Mouse (Mus musculus) bone marrow macrophage, adult 2 months (primary cell): ENCODE data around the gene Lrrk1. TPM values are rescaled to one million over a fixed set of nuclear protein-coding genes. Genes with fewer than 3 reads are reported as not detected.

Experiments
- H3K27ac ChIP-seq: 2 replicates; pipeline ENCODE4 v1.5.1; 2012; ENCODE audit warnings: low read depth, low read length; ENCODE audit not compliant: insufficient read depth
- H3K4me1 ChIP-seq: 2 replicates; pipeline ENCODE4 v1.6.1; 2012; ENCODE audit warnings: low read length; ENCODE audit not compliant: control insufficient read depth, insufficient read depth
- H3K4me3 ChIP-seq: 2 replicates; pipeline ENCODE4 v1.5.1; 2012; ENCODE audit warnings: mild to moderate bottlenecking, low read length, moderate library complexity; ENCODE audit not compliant: insufficient read depth
- CTCF ChIP-seq: IDR thresholded peaks from 2 replicates; pipeline ENCODE4 v1.5.1; 2012; ENCODE audit warnings: low read depth, mild to moderate bottlenecking, low read length, moderate library complexity
- POLR2A ChIP-seq: IDR thresholded peaks from 2 replicates; pipeline ENCODE4 v1.6.1; 2012; ENCODE audit warnings: mild to moderate bottlenecking, low read depth, low read length, borderline replicate concordance
- polyA plus RNA-seq: library from polyadenylated mRNA; stranded (reverse); fragments of >200 nt; gene quantifications from 2 replicates; pipeline ENCODE4 v1.2.4, GENCODE M21; 2012; ENCODE audit not compliant: missing spikeins, insufficient read depth, insufficient read length

The Lrrk1 gene
- polyA plus RNA-seq, 1 experiment: 24.6 TPM

GRCm38 (mm10) chr7:66219028-66219793 is 168.9 kb downstream of the Lrrk1 start:
- Histone ChIP-seq H3K27ac (no peak overlapping the region), H3K4me1 (peaks cover 28% of the 10 kb centered on the region), H3K4me3 (no peak overlapping the region)
- TF ChIP-seq POLR2A: no peak
- TF ChIP-seq CTCF: no peak

- Histone ChIP-seq H3K4me3 (no peak overlapping the region), H3K4me1 (peaks cover 28% of the 10 kb centered on the region), H3K27ac (peak overlapping the region; percentile 49)
- no peak for TF ChIP-seq POLR2A
- no peak for TF ChIP-seq CTCF
These were observed 169.7 kb downstream of the Lrrk1 start for GRCm38 (mm10) chr7:66218193-66219014.

DNA sequence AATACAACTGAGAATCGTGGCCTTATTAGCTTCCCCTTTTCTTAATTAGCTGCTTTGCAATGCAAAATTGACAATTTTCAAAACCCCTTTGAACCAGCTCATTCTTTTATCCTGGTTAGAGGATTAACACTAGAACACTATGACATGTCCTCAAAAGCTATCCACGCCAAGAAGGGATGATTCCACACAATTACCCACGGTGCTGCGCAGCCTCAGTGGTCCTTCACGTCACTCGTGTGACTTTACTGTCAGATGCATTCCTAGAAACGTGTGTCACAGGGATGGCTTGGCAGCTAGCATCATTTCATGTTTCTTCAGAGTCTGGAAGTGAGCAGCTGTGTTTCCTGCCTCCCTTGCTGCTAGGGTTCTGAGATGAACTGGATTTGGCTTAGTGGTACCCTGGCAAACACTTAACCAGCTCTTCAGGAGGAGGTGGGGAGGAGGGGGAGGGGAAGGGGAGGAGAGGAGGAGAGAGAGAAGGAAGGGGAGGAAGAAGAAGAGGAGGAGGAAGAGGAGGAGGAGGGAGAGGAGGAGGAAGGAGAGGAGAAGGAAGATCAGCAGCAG is 170.5 kb downstream of the Lrrk1 start:
- TF ChIP-seq CTCF: no peak
- TF ChIP-seq POLR2A: no peak
- Histone ChIP-seq H3K27ac (no peak overlapping the region), H3K4me3 (no peak overlapping the region), H3K4me1 (peaks cover 32% of the 10 kb centered on the region)

DNA sequence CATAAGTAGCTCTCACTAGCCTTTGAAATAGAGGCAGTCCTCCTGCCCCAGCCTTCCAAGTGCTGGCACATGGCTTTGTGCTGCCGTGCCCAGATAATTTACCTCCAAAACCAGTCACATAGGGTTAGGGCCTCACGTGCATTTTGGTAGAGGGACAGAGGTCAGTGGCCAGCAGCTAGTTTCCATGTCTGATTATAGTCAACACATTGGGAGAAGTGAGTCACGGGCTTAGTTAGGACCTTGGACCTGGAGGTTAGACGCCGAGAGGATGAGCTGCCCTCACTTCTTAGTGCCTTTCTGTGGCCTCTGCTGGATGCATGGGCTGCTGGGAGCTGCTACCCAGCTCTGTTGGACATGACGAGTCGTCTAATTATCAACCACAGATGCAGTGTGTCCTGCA is 171.1 kb downstream of the Lrrk1 start:
- no peak overlapping the region for H3K27ac ChIP-seq
- TF ChIP-seq POLR2A: no peak
- no peak for TF ChIP-seq CTCF
- H3K4me1 ChIP-seq: peaks cover 33% of the 10 kb centered on the region
- no peak overlapping the region for H3K4me3 ChIP-seq

GRCm38 (mm10) chr7:66215911-66216310 is 172.2 kb downstream of the Lrrk1 start:
- Histone ChIP-seq H3K27ac (no peak overlapping the region), H3K4me1 (peaks cover 33% of the 10 kb centered on the region), H3K4me3 (no peak overlapping the region)
- TF ChIP-seq POLR2A (no peak), CTCF (no peak)

DNA sequence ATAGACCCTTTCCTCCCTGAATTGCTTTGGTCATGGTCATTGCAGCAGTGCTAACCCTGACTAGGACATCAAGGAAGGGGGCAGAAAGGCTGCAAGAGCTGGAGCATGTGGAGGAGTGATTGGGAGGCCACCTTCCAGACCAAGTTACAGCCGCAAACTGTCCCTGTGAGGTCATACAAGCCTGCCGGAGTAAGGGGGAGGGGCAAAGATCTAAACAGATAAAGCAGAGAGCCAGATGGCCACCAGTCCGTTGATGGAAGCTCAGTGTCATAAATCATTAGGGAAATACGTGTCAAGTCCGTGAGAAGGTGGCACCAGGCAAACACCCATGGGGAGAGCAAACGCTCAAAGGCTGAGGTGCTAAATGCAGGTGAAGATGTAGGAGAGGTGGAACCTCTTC is 173.7 kb downstream of the Lrrk1 start:
- peaks cover 33% of the 10 kb centered on the region for H3K4me1 ChIP-seq
- no peak overlapping the region for H3K27ac ChIP-seq
- TF ChIP-seq POLR2A: no peak
- no peak for TF ChIP-seq CTCF
- no peak overlapping the region for H3K4me3 ChIP-seq

- Histone ChIP-seq H3K4me3 (no peak overlapping the region), H3K27ac (no peak overlapping the region), H3K4me1 (peaks cover 21% of the 10 kb centered on the region)
- no peak for TF ChIP-seq POLR2A
- no peak for TF ChIP-seq CTCF
These were observed 175.3 kb downstream of the Lrrk1 start for GRCm38 (mm10) chr7:66212887-66213286.

DNA sequence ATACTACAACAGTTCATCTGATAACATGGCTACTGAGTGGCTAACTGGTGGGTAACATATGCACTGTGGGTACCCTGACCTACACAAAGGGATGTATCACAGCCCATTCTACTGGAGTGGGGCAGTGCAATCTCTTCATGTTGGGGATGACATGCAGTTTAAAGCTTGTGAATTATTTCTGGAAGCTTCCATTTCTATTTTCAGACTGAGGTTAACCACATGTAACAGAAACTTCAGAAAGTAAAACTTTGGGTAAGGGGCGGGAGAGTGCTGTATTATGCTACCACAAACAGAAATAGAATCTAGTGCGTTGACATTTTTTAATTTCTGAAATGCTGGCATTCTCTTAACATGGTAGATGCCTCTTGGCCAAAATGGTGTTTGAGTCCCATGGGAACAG is 178.2 kb downstream of the Lrrk1 start:
- Histone ChIP-seq H3K4me3 (no peak overlapping the region), H3K27ac (no peak overlapping the region), H3K4me1 (peaks cover 5% of the 10 kb centered on the region; the same call in 1 of the 2 replicates)
- TF ChIP-seq CTCF (no peak), POLR2A (no peak)

- no peak overlapping the region for H3K4me3 ChIP-seq
- no peak overlapping the region for H3K27ac ChIP-seq
- TF ChIP-seq CTCF: no peak
- H3K4me1 ChIP-seq: peaks cover 15% of the 10 kb centered on the region
These were observed 186.5 kb downstream of the Lrrk1 start for GRCm38 (mm10) chr7:66201657-66202056.

- Histone ChIP-seq H3K4me3 (no peak overlapping the region), H3K27ac (no peak overlapping the region), H3K4me1 (peaks cover 15% of the 10 kb centered on the region)
- no peak for TF ChIP-seq CTCF
- no peak for TF ChIP-seq POLR2A
These were observed 187.2 kb downstream of the Lrrk1 start for GRCm38 (mm10) chr7:66200791-66201450.
